ENCODE assay signal across 13 mouse cellular contexts in the genomic region with DNA sequence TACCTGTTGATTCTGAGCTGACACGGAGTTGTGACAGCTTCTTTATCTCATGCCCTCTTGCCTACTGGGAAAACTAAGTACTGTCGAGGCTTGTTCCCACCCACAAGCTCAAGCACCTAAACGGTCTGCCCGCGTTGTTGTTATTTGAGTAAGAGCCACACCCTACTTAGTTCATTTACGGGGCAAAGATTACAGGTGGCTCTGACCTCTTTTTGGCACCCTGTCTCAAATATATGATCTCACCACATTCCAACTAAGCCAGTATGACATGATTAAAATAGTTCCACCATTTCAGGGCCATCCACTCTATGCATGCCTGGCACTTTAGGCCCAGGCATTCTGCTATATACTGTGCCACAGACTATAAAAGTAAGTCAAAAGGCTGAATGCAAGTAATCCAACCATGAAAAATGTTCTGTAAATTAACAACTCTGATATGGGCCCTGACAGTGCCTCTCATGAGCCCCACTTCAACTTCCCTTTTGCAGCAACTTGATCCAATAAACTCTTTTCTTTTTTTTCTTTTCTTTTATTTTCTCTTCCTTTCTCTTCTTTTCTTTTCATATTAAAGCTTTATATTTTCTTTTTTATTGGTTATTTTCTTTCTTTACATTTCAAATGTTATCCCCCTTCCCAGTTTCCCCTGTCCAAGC. TPM values are rescaled to one million over a fixed set of nuclear protein-coding genes. Genes with fewer than 3 reads are reported as not detected.
"Had no signal": no experiment of that assay in that cellular context is flagged by ENCODE, and none has a peak within 500 bp of the region (broad histone marks: within the 10 kb centered on the region; RNA-seq: fewer than 3 reads in every experiment).

No protein-coding gene starts in this region.

- DNase-seq: kidney, adult 11 months; kidney, adult 9 months; kidney, postnatal 36 days; layer of hippocampus, adult 9-11 months; layer of hippocampus, postnatal 36 days; liver, embryonic 13.5 days; right cerebral cortex, postnatal 25 days; thymus, postnatal 4 days had no signal

- H3K27ac ChIP-seq: kidney, postnatal 0 days; limb, embryonic 15.5 days; liver, embryonic 13.5 days; midbrain, embryonic 12.5 days had no signal

- H3K27me3 ChIP-seq: limb, embryonic 15.5 days; liver, embryonic 13.5 days; midbrain, embryonic 12.5 days had no signal

- H3K4me3 ChIP-seq: limb, embryonic 15.5 days; liver, embryonic 13.5 days; midbrain, embryonic 12.5 days had no signal

- H3K9ac ChIP-seq: limb, embryonic 15.5 days; liver, embryonic 13.5 days; midbrain, embryonic 12.5 days had no signal

- H3K9me3 ChIP-seq: limb, embryonic 15.5 days; liver, embryonic 13.5 days; midbrain, embryonic 12.5 days had no signal

- H3K36me3 ChIP-seq: limb, embryonic 15.5 days; liver, embryonic 13.5 days; midbrain, embryonic 12.5 days had no signal

- ATAC-seq: midbrain, embryonic 16.5 days had no signal

- H3K4me1 ChIP-seq: limb, embryonic 15.5 days; liver, embryonic 13.5 days; midbrain, embryonic 12.5 days had no signal

- H3K4me2 ChIP-seq: limb, embryonic 15.5 days; liver, embryonic 13.5 days; midbrain, embryonic 12.5 days had no signal

RNA-seq across cellular contexts. Expression of gene Pcdh19, which starts 50.3 kb away (rescaled TPM):
- total RNA-seq: megakaryocyte-erythroid progenitor cell, adult 5-6 weeks had no signal
